Mouse (Mus musculus) midbrain, embryonic 14.5 days (tissue): ENCODE results near the gene Gimap7. TPM values are rescaled to one million over a fixed set of nuclear protein-coding genes. Genes with fewer than 3 reads are reported as not detected.

Experiments used
- ATAC-seq: fragments of 200-750 bp; cut with Nextera tagmentation; 2 replicates; pipeline ENCODE4 v1.8.0; 2017; ENCODE audit warnings: moderate number of reproducible peaks, moderate library complexity; ENCODE audit not compliant: low FRiP score, low TSS enrichment
- DNase-seq: peaks from one replicate; pipeline ENCODE4 v3.0.0-alpha.2; 2015
- H3K27ac ChIP-seq: fragments of 300-500 bp; sonication (generic); replicated peaks from 2 replicates; pipeline ENCODE4 v1.5.1; 2014; ENCODE audit warnings: mild to moderate bottlenecking, low read depth, low read length, moderate library complexity
- H3K27me3 ChIP-seq: fragments of 300-500 bp; sonication (generic); 2 replicates; pipeline ENCODE4 v1.6.1; 2014; ENCODE audit warnings: low read length, control low read depth, mixed read lengths; ENCODE audit not compliant: control insufficient read depth, insufficient read depth
- H3K36me3 ChIP-seq: fragments of 300-500 bp; sonication (generic); 2 replicates; pipeline ENCODE4 v1.6.1; 2014; ENCODE audit warnings: low read length, control low read depth; ENCODE audit not compliant: control insufficient read depth, insufficient read depth
- H3K4me1 ChIP-seq: fragments of 300-500 bp; sonication (generic); 2 replicates; pipeline ENCODE4 v1.6.1; 2014; ENCODE audit warnings: mild to moderate bottlenecking, antibody characterized with exemption, low read length, control low read depth; ENCODE audit not compliant: control insufficient read depth, insufficient read depth
- H3K4me2 ChIP-seq: fragments of 300-500 bp; sonication (generic); 2 replicates; pipeline ENCODE4 v1.6.1; 2014; ENCODE audit warnings: mild to moderate bottlenecking, low read length, moderate library complexity
- H3K4me3 ChIP-seq: fragments of 300-500 bp; sonication (generic); replicated peaks from 2 replicates; pipeline ENCODE4 v1.5.1; 2014; ENCODE audit warnings: low read depth, low read length
- H3K9ac ChIP-seq: fragments of 300-500 bp; sonication (generic); replicated peaks from 2 replicates; pipeline ENCODE4 v1.6.1; 2014; ENCODE audit warnings: mild to moderate bottlenecking, low read length, moderate library complexity
- H3K9me3 ChIP-seq: fragments of 300-500 bp; sonication (generic); 2 replicates; pipeline ENCODE4 v1.6.1; 2016; ENCODE audit warnings: low read length, control low read depth, mixed read lengths; ENCODE audit not compliant: control insufficient read depth
- WGBS: fragments of 180-500 bp; shearing (Covaris S2); extraction: QIAGEN DNeasy Blood & Tissue Kit; methylation state at CpG from one replicate; pipeline ENCODE4 v1.1.7; 2014; 5-methylcytosine and 5-hydroxymethylcytosine counted together
- polyA plus RNA-seq: library from polyadenylated mRNA; unstranded; fragments of >200 nt; fragmentation: Nextera tagmentation; extraction: Ambion mirVana; gene quantifications from 2 replicates; pipeline ENCODE4 v1.2.1, GENCODE M21; 2014

Gimap7 gene
- not detected in 2 replicates for polyA plus RNA-seq

DNA sequence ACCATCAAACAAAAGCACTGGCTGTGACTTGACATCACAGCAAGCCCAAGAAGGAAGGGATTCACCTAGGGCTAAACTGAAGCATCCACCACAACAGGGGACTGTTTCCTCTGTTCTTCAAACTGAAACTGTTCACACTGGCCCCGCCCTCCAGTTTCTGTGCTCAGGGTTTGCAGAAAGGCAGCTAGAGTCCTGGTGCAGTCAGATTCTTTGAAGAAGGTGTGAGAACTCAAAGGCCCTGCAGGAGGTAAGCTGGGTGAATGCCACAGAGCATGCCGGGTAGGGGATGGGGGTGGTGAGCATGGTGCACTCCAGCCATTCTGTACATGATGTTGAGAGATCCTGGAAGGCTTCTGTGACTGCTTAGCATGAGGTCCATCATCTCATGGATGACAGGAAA lies at the start of gene Gimap7, which contains the start of gene Gm28053:
Gene Gimap7 (plus strand): TSS at position 167 of the 400 bp plus-strand sequence.
Gene Gm28053 (plus strand): TSS at position 153 of the 400 bp plus-strand sequence.
- Histone ChIP-seq H3K4me3 (no peak within 1 kb of the TSS), H3K4me1 (no peaks in the 10 kb centered on the region), H3K27ac (no peak within 1 kb of the TSS), H3K4me2 (no peak within 1 kb of the TSS), H3K27me3 (no peaks in the 10 kb centered on the region), H3K36me3 (no peaks in the 10 kb centered on the region), H3K9ac (no peak within 1 kb of the TSS), H3K9me3 (no peaks in the 10 kb centered on the region)
- DNase-seq (no peak), ATAC-seq (no peak)
- 66% methylated on average over 2 of the region's 2 CpGs for WGBS

DNA sequence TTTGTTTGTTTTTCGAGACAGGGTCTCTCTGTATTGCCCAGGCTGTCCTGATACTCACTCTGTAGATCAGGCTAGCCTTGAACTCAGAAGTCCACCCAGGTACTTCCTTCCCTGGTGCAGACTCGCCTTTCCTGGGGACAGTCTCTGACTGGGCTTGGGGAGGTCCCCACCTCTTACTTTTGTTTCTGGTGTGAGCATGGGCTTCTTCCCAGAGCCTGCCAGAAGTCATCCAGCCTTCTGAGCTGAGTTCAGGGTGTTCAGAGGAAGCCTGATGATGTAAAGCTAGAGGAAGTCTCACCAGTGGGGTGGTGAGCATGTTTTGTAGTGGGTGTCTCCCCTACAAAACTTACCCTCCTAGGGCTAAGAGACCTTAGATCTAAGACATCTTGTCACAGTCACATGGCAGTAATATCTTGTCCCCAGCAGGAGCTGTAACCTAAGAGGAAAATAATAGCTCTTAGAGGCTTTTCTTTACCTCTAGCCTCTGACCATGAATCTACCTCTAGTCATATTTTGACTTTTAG lies 48.9 kb upstream of the Gimap7 start:
- no peak for ATAC-seq
- 75% methylated on average over 2 of the region's 2 CpGs for WGBS
- no peaks in the 10 kb centered on the region for H3K9me3 ChIP-seq

DNA sequence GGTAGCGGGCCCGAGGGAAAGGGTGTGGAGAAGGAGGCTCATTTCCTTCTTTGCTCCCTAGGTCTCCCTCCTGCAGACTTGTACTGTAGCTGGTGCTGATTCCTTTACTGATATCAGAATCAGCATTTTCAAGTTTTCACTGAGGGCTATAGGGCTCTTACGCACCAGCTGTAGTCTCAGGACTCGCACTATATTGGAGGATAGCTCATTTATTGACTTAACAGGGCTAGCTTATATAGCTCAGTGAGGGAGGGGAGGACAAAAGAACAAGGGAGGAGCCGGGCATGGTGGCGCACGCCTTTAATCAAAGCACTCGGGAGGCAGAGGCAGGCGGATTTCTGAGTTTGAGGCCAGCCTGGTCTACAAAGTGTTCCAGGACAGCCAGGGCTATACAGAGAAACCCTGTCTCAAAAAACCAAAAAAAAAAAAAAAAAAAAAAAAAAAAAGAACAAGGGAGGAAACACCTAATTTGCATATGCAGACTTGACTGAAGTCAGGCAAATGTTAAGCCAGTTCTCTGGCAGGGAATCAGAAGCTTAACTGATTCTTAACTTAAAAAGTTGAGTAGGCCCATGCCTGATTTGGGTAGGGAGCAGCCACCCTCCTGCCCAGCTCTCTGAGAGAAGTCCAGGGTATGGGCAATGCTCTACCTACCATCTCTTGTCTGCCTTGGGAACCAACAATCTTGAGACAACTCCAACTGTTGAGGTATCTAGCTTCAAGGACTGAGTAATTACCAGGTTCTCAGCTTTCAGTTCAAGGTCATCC lies 43.9 kb upstream of the Gimap7 start:
- no peak overlapping the region for H3K27ac ChIP-seq
- WGBS, result 93% methylated on average over 9 of the region's 9 CpGs
- ATAC-seq, result no peak
- H3K9ac ChIP-seq, result no peak overlapping the region
- no peak for DNase-seq
- no peaks in the 10 kb centered on the region for H3K9me3 ChIP-seq
- H3K36me3 ChIP-seq, result no peaks in the 10 kb centered on the region
- H3K27me3 ChIP-seq, result no peaks in the 10 kb centered on the region
- no peak overlapping the region for H3K4me3 ChIP-seq
- H3K4me1 ChIP-seq, result no peaks in the 10 kb centered on the region
- H3K4me2 ChIP-seq, result no peak overlapping the region

More for the DNA sequence above, 48.9 kb upstream of the Gimap7 start:
- no peak overlapping the region for H3K4me2 ChIP-seq
- no peak overlapping the region for H3K27ac ChIP-seq
- H3K4me1 ChIP-seq, result no peaks in the 10 kb centered on the region
- H3K9ac ChIP-seq, result no peak overlapping the region
- DNase-seq, result no peak
- no peaks in the 10 kb centered on the region for H3K36me3 ChIP-seq
- no peaks in the 10 kb centered on the region for H3K27me3 ChIP-seq
- H3K4me3 ChIP-seq, result no peak overlapping the region

- H3K4me1 ChIP-seq, result no peaks in the 10 kb centered on the region
- H3K27ac ChIP-seq, result no peak overlapping the region
- ATAC-seq, result no peak
- peak; percentile 21 for DNase-seq
- WGBS, result 43% methylated on average over 10 of the region's 10 CpGs
- H3K4me2 ChIP-seq, result peak overlapping the region; percentile 29; the same call in 1 of the 2 replicates
- H3K27me3 ChIP-seq, result no peaks in the 10 kb centered on the region
- no peaks in the 10 kb centered on the region for H3K36me3 ChIP-seq
- no peaks in the 10 kb centered on the region for H3K9me3 ChIP-seq
- H3K4me3 ChIP-seq, result no peak overlapping the region
- H3K9ac ChIP-seq, result no peak overlapping the region
These were observed 43.0 kb upstream of the Gimap7 start for GRCm38 (mm10) chr6:48675400-48675930.

- 20% methylated on average over 13 of the region's 13 CpGs for WGBS
- no peak within 1 kb of the TSS for H3K4me3 ChIP-seq
- peak within 1 kb of the TSS; percentile 29; the same call in 1 of the 2 replicates for H3K4me2 ChIP-seq
- no peak within 1 kb of the TSS for H3K9ac ChIP-seq
- ATAC-seq (no peak), DNase-seq (peak; percentile 10)
- H3K27ac ChIP-seq, result no peak within 1 kb of the TSS
- no peaks in the 10 kb centered on the region for H3K36me3 ChIP-seq
- no peaks in the 10 kb centered on the region for H3K9me3 ChIP-seq
- H3K27me3 ChIP-seq, result no peaks in the 10 kb centered on the region
- no peaks in the 10 kb centered on the region for H3K4me1 ChIP-seq
These were observed 42.2 kb upstream of the Gimap7 start, which contains the start of gene Gimap9 for GRCm38 (mm10) chr6:48675931-48676859. Gimap9 (plus strand) TSS chr6:48676129.

DNA sequence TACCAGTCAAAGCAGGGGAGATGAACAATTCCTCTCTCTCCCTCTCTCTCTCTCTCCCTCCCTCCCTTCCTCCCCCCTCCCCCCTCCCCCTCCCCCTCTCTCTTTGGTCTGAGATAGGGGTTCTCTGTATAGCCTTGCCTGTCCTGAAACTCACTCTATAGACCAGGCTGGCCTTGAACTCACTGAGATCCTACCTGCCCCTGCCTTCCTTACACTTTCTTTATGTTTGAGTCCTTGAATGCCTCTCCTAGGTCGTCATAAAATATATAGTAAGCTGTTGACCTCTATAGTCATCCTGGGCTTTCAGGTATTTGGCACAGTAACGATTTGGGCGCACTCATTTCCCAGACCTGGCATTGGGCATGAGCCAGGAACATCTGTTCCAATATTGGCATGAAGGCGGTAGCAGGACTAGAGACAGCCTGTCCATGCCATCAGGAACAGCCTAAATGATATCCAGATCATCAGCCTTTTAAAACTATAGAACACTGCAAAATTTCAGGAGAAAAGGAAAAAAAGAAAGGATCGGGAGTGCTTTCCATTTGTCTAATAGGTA lies 41.5 kb upstream of the Gimap7 start:
- no peak for DNase-seq
- Histone ChIP-seq H3K4me2 (no peak overlapping the region), H3K4me1 (no peaks in the 10 kb centered on the region), H3K36me3 (no peaks in the 10 kb centered on the region), H3K27ac (no peak overlapping the region), H3K9ac (no peak overlapping the region), H3K27me3 (no peaks in the 10 kb centered on the region), H3K4me3 (no peak overlapping the region), H3K9me3 (no peaks in the 10 kb centered on the region)
- 84% methylated on average over 5 of the region's 5 CpGs for WGBS
- ATAC-seq, result no peak

DNA sequence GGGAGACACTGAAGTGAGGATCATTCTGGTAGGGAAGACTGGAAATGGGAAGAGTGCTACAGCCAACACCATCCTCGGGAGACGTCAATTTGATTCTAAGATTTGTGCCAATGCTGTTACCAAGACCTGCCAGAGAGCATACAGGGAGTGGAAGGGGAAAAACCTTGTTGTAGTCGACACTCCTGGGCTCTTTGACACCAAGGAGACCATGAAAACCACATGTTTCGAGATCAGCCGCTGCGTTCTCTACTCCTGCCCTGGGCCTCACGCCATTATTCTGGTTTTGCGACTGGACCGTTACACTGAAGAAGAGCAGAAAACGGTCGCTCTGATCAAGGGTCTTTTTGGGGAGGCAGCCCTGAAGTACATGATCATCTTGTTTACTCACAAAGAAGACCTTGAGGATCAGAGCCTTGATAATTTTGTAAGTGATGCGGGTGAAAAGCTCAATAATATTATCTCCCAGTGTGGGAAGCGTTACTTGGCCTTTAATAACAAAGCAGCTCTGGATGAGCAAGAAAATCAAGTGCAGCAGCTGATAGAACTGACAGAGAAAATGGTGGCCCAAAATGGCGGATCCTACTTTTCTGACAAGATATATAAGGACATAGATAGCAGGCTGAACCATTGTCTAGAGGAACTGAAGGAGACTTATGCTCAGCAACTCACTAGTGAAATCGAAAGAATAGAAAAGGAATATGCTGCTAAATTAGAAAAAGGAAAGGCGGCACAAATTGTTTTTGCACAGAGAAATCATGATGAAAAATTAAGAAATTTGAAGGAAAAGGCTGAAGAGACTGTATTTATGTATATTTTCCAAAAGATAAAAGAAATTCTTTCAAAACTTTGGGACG lies 40.7 kb upstream of the Gimap7 start:
- DNase-seq, result no peak
- no peak overlapping the region for H3K4me2 ChIP-seq
- H3K4me1 ChIP-seq, result no peaks in the 10 kb centered on the region
- ATAC-seq, result no peak
- WGBS, result 94% methylated on average over 17 of the region's 17 CpGs
- H3K36me3 ChIP-seq, result no peaks in the 10 kb centered on the region
- H3K27me3 ChIP-seq, result no peaks in the 10 kb centered on the region
- no peaks in the 10 kb centered on the region for H3K9me3 ChIP-seq
- H3K27ac ChIP-seq, result no peak overlapping the region
- no peak overlapping the region for H3K9ac ChIP-seq
- H3K4me3 ChIP-seq, result no peak overlapping the region
